In genomic region chr9:120127538-120128251, GRCm38 (mm10) we compare ENCODE assay signal across 8 mouse cellular contexts. TPM values are rescaled to one million over a fixed set of nuclear protein-coding genes. Genes with fewer than 3 reads are reported as not detected.
DNase-seq lines count a peak whose midpoint lies in the region; ATAC-seq lines count a peak whose summit lies in the region.

Gene Rpsa (plus strand): TSS chr9:120127689.

- peak; percentile 98 for DNase-seq in adrenal gland, adult (ENCODE audit: inconsistent age in 2 of 2, low spot score in 1 of 2)
- DNase-seq in embryo, embryonic 10.5 days (ENCODE audit: low spot score) = peak; percentile 98
- peak; percentile 97 for DNase-seq in gastrocnemius, postnatal 14 days
- DNase-seq in left cerebral cortex, postnatal 10 days (ENCODE audit: extremely low spot score in 1 of 2, low spot score in 2 of 2) = peak; percentile 98
- peak; percentile 98 for DNase-seq in right cerebral cortex, postnatal 25 days
- peak; percentile 97 for DNase-seq in urinary bladder, postnatal 4 days (ENCODE audit: low spot score in 2 of 2)

- intact Hi-C loops in gastrocnemius, postnatal 14 days (cut with DNase I; ENCODE audit: low total_unique reads) = no loop called here
- intact Hi-C loops in left cerebral cortex, postnatal 10 days (cut with DNase I) = no loop called here

- ATAC-seq in inflammation-experienced regulatory T-cells, adult 6 months = peak; percentile 91
- peak; percentile 89 for ATAC-seq in megakaryocyte-erythroid progenitor cell, adult 5-6 weeks (replicated peaks; ENCODE audit: low FRiP score, low TSS enrichment, poor library complexity, severe bottlenecking)

RNA-seq across cellular contexts. Expression of gene Rpsa, which starts in this region (rescaled TPM):
- 100 to 1,000 TPM; 554 to 604 TPM for total RNA-seq in gastrocnemius, postnatal 14 days (2021)
- 1,000 to 10,000 TPM; 2,403 to 3,589 (median 3,256) TPM for polyA plus RNA-seq in inflammation-experienced regulatory T-cells, adult 6 months (2017; shearing (Covaris generic))
- 100 to 1,000 TPM; 711 to 726 TPM for total RNA-seq in left cerebral cortex, postnatal 10 days (2021)
- 3,355 and 3,656 TPM in 2 replicates for total RNA-seq in megakaryocyte-erythroid progenitor cell, adult 5-6 weeks (2014; fragmentation: Nextera tagmentation)
- total RNA-seq in megakaryocyte-erythroid progenitor cell, adult 5-6 weeks (2017) = 5,426 and 6,681 TPM in 2 replicates

Comparison
In these comparisons a context has a peak if more than half of its experiments do, and no peak if none do; other contexts are left out.
1. Peak in every context shown above with its lines: DNase-seq and ATAC-seq.
2. RNA of gene Rpsa (total RNA-seq): 3,355 to 6,681 TPM in megakaryocyte-erythroid progenitor cell, adult 5-6 weeks; 711 to 726 TPM in left cerebral cortex, postnatal 10 days and 554 to 604 TPM in gastrocnemius, postnatal 14 days; every median in the first group is over 4 times any median in the second.